Mouse (Mus musculus) myocyte (in vitro differentiated cells): ENCODE results near the gene Olfr118.

Source experiments
- MYOG ChIP-seq, 3 experiments: IDR thresholded peaks; one replicate each; pipeline ENCODE4 v1.6.1; 2011; ENCODE audit warnings: control low read depth in 2 of 3, low read depth in 2 of 3, mild to moderate bottlenecking in 2 of 3; ENCODE audit not compliant: insufficient read length in 2 of 3, control insufficient read depth in 1 of 3, insufficient read depth in 1 of 3
- POLR2A ChIP-seq: IDR thresholded peaks from one replicate; pipeline ENCODE4 v1.6.1; 2011; ENCODE audit warnings: low read depth, mild to moderate bottlenecking, control low read depth, moderate library complexity; ENCODE audit not compliant: insufficient read length

- TF ChIP-seq MYOG (IDR thresholded peaks at IDR 0.05; ENCODE audit: control insufficient read depth in 1 of 3, insufficient read depth in 1 of 3, insufficient read length in 2 of 3, low read depth in 2 of 3) (no peak), POLR2A (no peak)
These were observed 39.8 kb upstream of the Olfr118 start, which contains the start of the genes Olfr115 and Olfr116 for GRCm38 (mm10) chr17:37627009-37627408.
